Mouse (Mus musculus): ENCODE data around the gene Cetn4. TPM values are rescaled to one million over a fixed set of nuclear protein-coding genes. Genes with fewer than 3 reads are reported as not detected.

Cetn4 gene
- polyA plus RNA-seq (2015; fragmentation: Nextera tagmentation; extraction: Ambion mirVana) = 2.1 and 3.0 TPM in 2 replicates

DNA sequence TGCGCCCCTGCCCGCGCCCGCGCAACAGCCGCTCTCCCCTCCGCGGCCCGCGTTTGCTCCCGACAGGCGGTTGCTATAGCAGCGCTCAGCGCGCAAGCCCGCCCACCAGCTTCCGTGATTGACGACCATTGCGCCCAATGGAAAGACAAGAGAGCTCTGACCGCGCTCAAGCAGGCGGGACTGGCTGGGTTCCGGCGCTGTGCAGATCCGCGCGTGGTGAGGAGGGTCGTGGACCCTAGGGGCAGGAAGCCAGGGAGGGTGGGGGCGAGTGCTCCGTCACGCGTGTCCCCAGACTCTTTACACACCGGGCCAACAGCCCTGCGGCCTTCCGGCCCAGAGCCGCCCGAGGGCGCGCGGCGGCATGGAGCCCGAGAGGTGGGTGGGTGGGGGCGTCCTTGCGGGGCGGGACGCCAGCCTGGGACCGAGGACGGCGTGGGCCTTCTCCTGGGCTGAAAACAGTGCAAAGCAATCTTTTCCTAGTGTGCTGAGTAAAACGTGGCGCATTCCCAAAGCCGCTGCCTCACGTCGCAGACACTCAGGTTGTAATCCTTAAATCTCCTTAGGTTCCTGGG lies at the start of gene Cetn4, which contains the start of gene Bbs12:
Gene Cetn4 (minus strand): TSS at position 339 of the 572 bp plus-strand sequence.
Gene Bbs12 (plus strand): TSS at position 185 of the 572 bp plus-strand sequence.
- Histone ChIP-seq H3K4me1 (replicated peaks) (peaks cover 25% of the 10 kb centered on the region), H3K27ac (peak within 1 kb of the TSS; percentile 68), H3K4me2 (peak within 1 kb of the TSS; percentile 90), H3K36me3 (no peaks in the 10 kb centered on the region), H3K9ac (peak within 1 kb of the TSS; percentile 85), H3K4me3 (replicated peaks) (peak within 1 kb of the TSS; percentile 80), H3K27me3 (no peaks in the 10 kb centered on the region), H3K9me3 (replicated peaks) (no peaks in the 10 kb centered on the region)
- WGBS (ENCODE audit: insufficient replicate concordance) = under 1% methylated on average over 54 of the region's 54 CpGs
- peak; percentile 89 for DNase-seq
- peak; percentile 99 for ATAC-seq (ENCODE audit: low read depth)

DNA sequence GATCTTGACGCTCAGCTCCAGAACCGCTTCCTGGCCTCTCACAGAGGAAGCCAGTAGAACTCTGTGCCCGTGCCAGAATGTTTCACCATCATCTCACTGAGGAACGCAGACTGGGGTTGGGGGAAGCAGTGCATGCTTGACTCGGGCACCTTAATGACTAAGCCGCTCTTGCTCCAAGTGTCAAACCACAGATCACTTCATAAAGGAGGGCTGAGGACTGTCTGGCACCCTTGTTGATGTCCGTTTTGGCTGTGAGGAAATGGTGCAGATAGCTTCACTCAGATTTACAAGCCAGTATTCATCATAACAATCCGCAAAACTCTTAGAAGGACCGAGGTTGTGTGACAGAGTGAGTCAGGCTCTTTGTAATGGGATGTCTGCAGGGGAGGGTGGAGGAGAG lies 48.2 kb upstream of the Cetn4 start:
- WGBS (ENCODE audit: insufficient replicate concordance) = 55% methylated on average over 9 of the region's 9 CpGs
- Histone ChIP-seq H3K4me2 (no peak overlapping the region), H3K4me3 (replicated peaks) (no peak overlapping the region), H3K9ac (no peak overlapping the region), H3K27me3 (peaks cover 15% of the 10 kb centered on the region), H3K4me1 (replicated peaks) (no peaks in the 10 kb centered on the region), H3K36me3 (no peaks in the 10 kb centered on the region), H3K9me3 (replicated peaks) (no peaks in the 10 kb centered on the region), H3K27ac (no peak overlapping the region)
- no peak for DNase-seq
- no peak for ATAC-seq (ENCODE audit: low read depth)

DNA sequence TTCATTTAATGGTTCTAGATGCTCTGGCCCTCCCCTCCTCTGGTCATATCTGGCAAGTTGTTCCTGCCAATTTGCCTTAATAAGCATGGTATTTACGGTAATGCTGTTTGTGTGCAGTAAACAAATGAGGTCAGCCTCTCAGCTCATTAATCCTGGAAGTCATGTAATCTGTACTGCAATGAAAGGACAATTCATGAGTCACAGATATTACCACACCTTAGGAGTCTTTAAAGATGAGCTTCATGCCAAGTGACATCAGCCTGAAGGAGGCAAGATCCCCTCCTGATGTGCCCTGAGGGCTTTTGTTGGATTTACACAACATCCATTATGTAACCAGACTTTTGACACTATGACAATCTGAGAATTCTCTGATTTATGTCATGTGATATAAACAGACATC lies 42.2 kb upstream of the Cetn4 start:
- ATAC-seq (ENCODE audit: low read depth) (no peak), DNase-seq (no peak)
- Histone ChIP-seq H3K36me3 (no peaks in the 10 kb centered on the region), H3K27me3 (peaks cover 20% of the 10 kb centered on the region), H3K4me1 (replicated peaks) (peaks cover 13% of the 10 kb centered on the region), H3K9ac (no peak overlapping the region), H3K9me3 (replicated peaks) (no peaks in the 10 kb centered on the region), H3K27ac (no peak overlapping the region), H3K4me3 (replicated peaks) (no peak overlapping the region), H3K4me2 (no peak overlapping the region)
- 75% methylated on average over 1 of the region's 1 CpGs for WGBS (ENCODE audit: insufficient replicate concordance)

DNA sequence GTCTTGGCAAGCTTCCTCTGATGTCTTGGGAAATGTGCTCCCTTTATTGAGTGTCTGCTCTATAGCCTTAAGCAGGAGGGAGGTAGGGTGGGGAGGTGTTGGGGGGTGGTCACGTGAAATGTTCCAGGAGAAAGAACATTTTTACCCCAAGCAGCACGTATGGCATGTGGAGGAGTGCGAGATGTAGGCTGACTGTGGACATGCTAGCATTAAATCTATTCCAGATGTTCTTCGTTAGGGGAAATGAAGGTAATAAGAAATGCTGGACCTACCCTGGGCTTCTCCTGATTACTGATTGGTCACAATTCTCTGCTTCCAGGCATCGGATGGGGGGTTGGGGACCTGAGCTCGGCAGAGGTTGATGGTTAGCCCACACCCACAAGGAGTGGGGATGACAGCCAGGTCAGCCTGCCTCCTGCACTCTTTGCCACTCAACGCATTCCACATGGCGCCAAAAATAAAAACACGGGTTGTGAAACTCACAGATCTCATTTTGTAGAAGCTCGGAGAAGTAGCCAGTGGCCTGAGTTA lies 41.5 kb upstream of the Cetn4 start:
- ATAC-seq (ENCODE audit: low read depth) = no peak
- WGBS (ENCODE audit: insufficient replicate concordance) = 72% methylated on average over 10 of the region's 10 CpGs
- no peak overlapping the region for H3K4me3 ChIP-seq (replicated peaks)
- no peak for DNase-seq
- no peak overlapping the region for H3K4me2 ChIP-seq
- H3K27ac ChIP-seq = no peak overlapping the region
- no peaks in the 10 kb centered on the region for H3K9me3 ChIP-seq (replicated peaks)
- peaks cover 20% of the 10 kb centered on the region for H3K4me1 ChIP-seq (replicated peaks)
- H3K27me3 ChIP-seq = peaks cover 20% of the 10 kb centered on the region
- H3K9ac ChIP-seq = no peak overlapping the region
- no peaks in the 10 kb centered on the region for H3K36me3 ChIP-seq

DNA sequence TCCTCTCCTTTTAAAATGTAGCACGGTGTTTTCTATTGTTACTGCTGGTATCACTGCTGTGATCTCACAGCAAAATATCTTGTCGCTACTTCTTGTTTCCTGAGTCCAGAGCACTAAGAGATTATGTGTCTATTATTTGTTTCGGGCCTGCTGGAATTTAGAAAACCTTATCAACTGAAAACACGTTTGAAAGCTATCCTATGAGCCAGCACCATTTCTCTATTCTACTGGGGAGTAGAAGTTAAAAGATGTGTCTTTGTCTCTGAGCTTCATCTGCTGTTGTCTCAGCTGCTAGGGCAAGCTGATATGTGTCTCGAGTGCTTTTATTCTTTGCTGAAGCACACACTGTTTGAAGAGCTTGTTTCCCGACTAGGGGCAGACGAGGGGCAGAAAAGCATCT lies 37.9 kb upstream of the Cetn4 start:
- Histone ChIP-seq H3K4me2 (0 out of 2 replicates have a peak overlapping the region, but pooled peaks have one; percentile 6), H3K27ac (no peak overlapping the region), H3K9me3 (replicated peaks) (no peaks in the 10 kb centered on the region), H3K27me3 (peaks cover 53% of the 10 kb centered on the region), H3K4me3 (replicated peaks) (no peak overlapping the region), H3K4me1 (replicated peaks) (peaks cover 31% of the 10 kb centered on the region), H3K9ac (no peak overlapping the region), H3K36me3 (no peaks in the 10 kb centered on the region)
- ATAC-seq (ENCODE audit: low read depth) (peak; percentile 84), DNase-seq (no peak)
- 9% methylated on average over 7 of the region's 7 CpGs for WGBS (ENCODE audit: insufficient replicate concordance)

DNA sequence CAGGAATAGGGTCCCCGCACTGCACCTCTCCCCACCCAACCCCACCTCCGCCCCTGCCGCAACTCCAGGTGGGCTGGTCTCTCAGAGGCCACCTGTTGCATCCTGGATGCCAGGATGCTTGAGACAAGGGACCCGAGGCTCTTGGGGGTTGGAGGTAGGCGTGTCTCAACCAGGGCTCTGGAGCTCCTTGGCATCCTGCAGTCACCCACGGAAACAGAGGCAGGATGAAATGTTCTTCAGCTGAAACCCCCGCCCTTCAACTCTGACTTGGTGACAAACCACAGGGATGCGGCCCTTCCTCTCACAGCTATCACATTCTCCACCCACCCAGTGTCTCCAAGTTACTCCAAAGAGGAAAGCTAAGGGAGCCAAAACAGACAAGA lies 36.6 kb upstream of the Cetn4 start:
- 7% methylated on average over 8 of the region's 8 CpGs for WGBS (ENCODE audit: insufficient replicate concordance)
- peaks cover 61% of the 10 kb centered on the region for H3K27me3 ChIP-seq
- peaks cover 31% of the 10 kb centered on the region for H3K4me1 ChIP-seq (replicated peaks)

DNA sequence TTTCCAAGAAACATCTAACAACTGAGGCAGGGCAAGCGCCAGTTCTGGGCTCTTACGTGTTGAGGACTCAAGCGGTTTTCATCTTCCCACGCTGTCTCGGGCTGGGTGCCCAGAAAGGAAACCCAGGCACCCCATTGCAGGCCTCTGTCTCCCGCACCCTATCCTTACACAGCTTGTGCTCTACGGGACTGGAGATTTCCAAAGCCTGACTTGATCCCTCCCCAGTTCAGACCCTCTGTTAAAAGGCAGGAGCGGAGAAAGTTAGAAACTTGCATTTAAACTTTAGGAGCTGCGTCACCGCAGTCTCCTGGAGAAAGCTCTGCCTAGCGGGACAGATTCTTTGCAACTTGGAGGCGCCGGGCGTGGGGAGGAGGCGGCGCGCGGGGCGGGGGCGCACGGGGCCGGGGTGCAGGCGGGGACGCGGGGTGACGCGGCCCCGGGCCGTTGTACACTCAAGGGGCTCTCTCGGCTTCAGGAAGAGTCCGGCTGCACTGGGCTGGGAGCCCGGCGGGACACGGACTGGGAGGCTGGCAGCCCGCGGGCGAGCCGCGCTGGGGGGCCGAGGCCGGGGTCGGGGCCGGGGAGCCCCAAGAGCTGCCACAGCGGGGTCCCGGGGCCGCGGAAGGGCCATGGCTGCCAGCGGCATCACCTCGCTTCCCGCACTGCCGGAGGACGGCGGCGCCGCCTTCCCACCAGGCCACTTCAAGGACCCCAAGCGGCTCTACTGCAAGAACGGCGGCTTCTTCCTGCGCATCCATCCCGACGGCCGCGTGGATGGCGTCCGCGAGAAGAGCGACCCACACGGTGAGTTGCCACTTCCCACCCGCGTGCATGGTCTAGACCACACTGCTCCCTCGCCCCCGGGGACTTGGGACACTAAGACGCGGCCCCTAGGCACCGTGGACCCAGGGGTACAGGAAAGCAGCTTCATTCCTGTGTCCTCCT lies 36.0 kb upstream of the Cetn4 start, which contains the start of gene Fgf2:
Gene Fgf2 (plus strand): TSS at position 126 of the 945 bp plus-strand sequence.
- DNase-seq = no peak
- H3K27me3 ChIP-seq = peaks cover 66% of the 10 kb centered on the region
- no peak for ATAC-seq (ENCODE audit: low read depth)

More for the DNA sequence above, 36.6 kb upstream of the Cetn4 start:
- Histone ChIP-seq H3K36me3 (no peaks in the 10 kb centered on the region), H3K27ac (no peak overlapping the region), H3K9me3 (replicated peaks) (no peaks in the 10 kb centered on the region), H3K9ac (peak overlapping the region; percentile 54; the same call in 1 of the 2 replicates), H3K4me3 (replicated peaks) (peak overlapping the region; percentile 64), H3K4me2 (peak overlapping the region; percentile 82)
- ATAC-seq (ENCODE audit: low read depth) (no peak), DNase-seq (no peak)

DNA sequence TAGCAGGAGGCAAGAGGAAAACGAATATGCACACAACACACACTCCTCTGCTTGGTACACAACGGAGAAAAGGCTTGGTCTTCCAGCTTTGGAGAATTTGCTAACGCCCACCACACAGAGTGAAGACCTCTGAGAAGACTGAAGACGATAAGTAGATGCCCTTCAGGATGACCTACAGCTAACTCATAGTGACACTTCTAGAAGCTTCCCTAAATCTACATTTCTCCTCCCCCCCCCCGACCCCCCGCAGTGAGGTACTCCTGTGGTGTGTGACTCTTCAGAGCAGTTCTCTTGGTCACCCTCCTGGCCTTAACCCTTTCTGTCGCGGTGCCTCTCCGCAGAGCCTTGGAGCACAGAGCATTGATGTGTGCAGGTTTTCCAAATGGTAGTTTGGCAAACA lies 35.2 kb upstream of the Cetn4 start:
- H3K27me3 ChIP-seq = peaks cover 72% of the 10 kb centered on the region
- H3K4me1 ChIP-seq (replicated peaks) = peaks cover 31% of the 10 kb centered on the region
- 22% methylated on average over 9 of the region's 9 CpGs for WGBS (ENCODE audit: insufficient replicate concordance)
- DNase-seq (no peak), ATAC-seq (ENCODE audit: low read depth) (no peak)
- no peaks in the 10 kb centered on the region for H3K36me3 ChIP-seq
- H3K27ac ChIP-seq = no peak overlapping the region
- no peak overlapping the region for H3K4me3 ChIP-seq (replicated peaks)
- H3K9ac ChIP-seq = no peak overlapping the region
- H3K9me3 ChIP-seq (replicated peaks) = no peaks in the 10 kb centered on the region
- peak overlapping the region; percentile 82 for H3K4me2 ChIP-seq

More for the DNA sequence above, 36.0 kb upstream of the Cetn4 start, which contains the start of gene Fgf2:
- Histone ChIP-seq H3K9me3 (replicated peaks) (no peaks in the 10 kb centered on the region), H3K4me1 (replicated peaks) (peaks cover 31% of the 10 kb centered on the region), H3K4me3 (replicated peaks) (peak within 1 kb of the TSS; percentile 64), H3K36me3 (no peaks in the 10 kb centered on the region), H3K9ac (peak within 1 kb of the TSS; percentile 54), H3K27ac (no peak within 1 kb of the TSS), H3K4me2 (peak within 1 kb of the TSS; percentile 82)
- WGBS (ENCODE audit: insufficient replicate concordance) = 2% methylated on average over 73 of the region's 75 CpGs

DNA sequence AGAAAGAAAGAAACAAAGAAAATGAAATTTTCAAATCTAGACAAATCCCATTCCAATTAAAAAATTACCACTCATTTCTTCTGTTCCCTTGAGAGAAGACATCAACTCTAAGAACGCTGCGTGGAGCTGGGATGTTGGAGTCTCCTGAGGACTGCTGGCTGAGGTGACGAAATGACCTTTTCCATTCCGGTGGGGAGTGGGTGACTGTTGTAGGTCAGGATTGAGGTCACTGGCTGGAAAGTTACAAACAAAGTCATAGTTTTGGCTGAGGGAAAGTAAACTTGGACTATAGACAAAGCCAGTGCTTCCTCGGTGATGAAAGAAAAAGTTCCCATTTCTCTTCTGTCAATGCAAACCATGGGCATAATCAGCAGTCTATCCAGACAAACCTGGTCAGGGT lies 30.3 kb upstream of the Cetn4 start:
- H3K4me1 ChIP-seq (replicated peaks) = no peaks in the 10 kb centered on the region
- ATAC-seq (ENCODE audit: low read depth) (no peak; the same call in 1 of the 2 replicates), DNase-seq (no peak)
- WGBS (ENCODE audit: insufficient replicate concordance) = 72% methylated on average over 5 of the region's 5 CpGs
- no peak overlapping the region for H3K4me3 ChIP-seq (replicated peaks)
- H3K36me3 ChIP-seq = no peaks in the 10 kb centered on the region
- H3K9ac ChIP-seq = no peak overlapping the region
- H3K27me3 ChIP-seq = peaks cover 43% of the 10 kb centered on the region
- H3K27ac ChIP-seq = no peak overlapping the region
- no peaks in the 10 kb centered on the region for H3K9me3 ChIP-seq (replicated peaks)
- no peak overlapping the region for H3K4me2 ChIP-seq

DNA sequence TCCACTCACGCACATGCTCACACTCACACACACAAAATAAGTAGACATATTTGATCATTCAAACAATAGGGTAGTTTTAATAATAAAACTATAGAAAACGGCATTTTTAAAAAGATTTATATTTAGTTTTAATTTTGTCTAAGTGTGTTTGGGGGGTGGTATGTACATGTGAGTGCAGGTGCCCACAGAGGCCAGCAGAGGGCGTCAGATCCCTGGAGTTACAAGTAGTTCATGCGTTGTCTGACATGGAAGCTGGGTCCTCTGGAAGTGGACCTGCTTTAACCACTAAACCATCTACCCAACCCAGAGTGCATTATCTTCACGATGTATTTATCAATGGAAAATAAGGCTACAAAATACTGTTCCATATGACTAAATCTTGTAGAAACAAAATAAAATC lies 28.6 kb upstream of the Cetn4 start:
- DNase-seq (no peak), ATAC-seq (ENCODE audit: low read depth) (no peak)
- 0 out of 2 replicates have a peak, but pooled peaks cover 4% of the 10 kb centered on the region for H3K4me1 ChIP-seq (replicated peaks)
- peaks cover 26% of the 10 kb centered on the region for H3K27me3 ChIP-seq
- no peak overlapping the region for H3K4me3 ChIP-seq (replicated peaks)
- H3K27ac ChIP-seq = no peak overlapping the region
- WGBS (ENCODE audit: insufficient replicate concordance) = 45% methylated on average over 5 of the region's 5 CpGs
- H3K36me3 ChIP-seq = no peaks in the 10 kb centered on the region
- no peak overlapping the region for H3K9ac ChIP-seq
- no peak overlapping the region for H3K4me2 ChIP-seq
- H3K9me3 ChIP-seq (replicated peaks) = no peaks in the 10 kb centered on the region

DNA sequence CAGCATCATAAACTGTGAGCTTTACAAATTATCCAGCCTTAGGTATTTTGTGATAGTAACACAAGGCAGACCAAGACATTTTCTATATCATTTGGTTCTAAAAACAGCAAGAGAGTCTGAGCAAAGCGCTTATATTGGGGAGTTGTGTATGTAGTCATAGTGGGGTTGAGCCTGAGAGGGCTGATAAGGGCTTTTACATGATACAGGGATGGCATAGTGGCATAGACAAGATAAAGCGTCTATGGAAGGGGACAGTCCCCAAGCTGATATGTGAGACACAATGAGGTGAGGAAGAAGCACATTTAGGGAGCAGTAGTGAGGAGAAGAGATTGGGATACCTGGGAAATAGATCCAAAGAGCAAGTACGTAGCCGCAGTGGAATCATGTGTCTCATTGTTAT lies 21.5 kb upstream of the Cetn4 start:
- Histone ChIP-seq H3K9me3 (replicated peaks) (no peaks in the 10 kb centered on the region), H3K9ac (no peak overlapping the region), H3K4me1 (replicated peaks) (peaks cover 42% of the 10 kb centered on the region), H3K36me3 (no peaks in the 10 kb centered on the region), H3K4me3 (replicated peaks) (no peak overlapping the region), H3K27me3 (no peaks in the 10 kb centered on the region), H3K27ac (peak overlapping the region; percentile 44; the same call in 1 of the 2 replicates), H3K4me2 (no peak overlapping the region)
- WGBS (ENCODE audit: insufficient replicate concordance) = 48% methylated on average over 4 of the region's 4 CpGs
- ATAC-seq (ENCODE audit: low read depth) (peak; percentile 78), DNase-seq (no peak)

All from liver, embryonic 13.5 days (tissue).